Mouse (Mus musculus) stomach, embryonic 14.5 days (tissue): Measurements from ENCODE around the gene Gstp2. TPM values are rescaled to one million over a fixed set of nuclear protein-coding genes. Genes with fewer than 3 reads are reported as not detected.
"Not testable (repeated sequence)": the region's sequence is repeated elsewhere in the genome, so short reads cannot be mapped to it uniquely, and the experiment has no call there.

Experiments used
- ATAC-seq: fragments of 200-750 bp; cut with Nextera tagmentation; 2 replicates; pipeline ENCODE4 v1.8.0; 2017; ENCODE audit warnings: low read depth, moderate TSS enrichment; ENCODE audit not compliant: insufficient number of reproducible peaks, insufficient read depth, low FRiP score
- H3K27ac ChIP-seq: fragments of 300-500 bp; sonication (generic); 2 replicates; pipeline ENCODE4 v1.5.1; 2014; ENCODE audit warnings: mild to moderate bottlenecking, low read length, moderate library complexity, mixed read lengths
- H3K27me3 ChIP-seq: fragments of 300-500 bp; sonication (generic); 2 replicates; pipeline ENCODE4 v1.6.1; 2014; ENCODE audit warnings: low read length, control low read depth, mixed read lengths; ENCODE audit not compliant: control insufficient read depth, insufficient read depth
- H3K36me3 ChIP-seq: fragments of 300-500 bp; sonication (generic); 2 replicates; pipeline ENCODE4 v1.6.1; 2014; ENCODE audit warnings: mild to moderate bottlenecking, control low read depth, low read length, moderate library complexity, mixed read lengths; ENCODE audit not compliant: control insufficient read depth, insufficient read depth
- H3K4me1 ChIP-seq: fragments of 300-500 bp; sonication (generic); 2 replicates; pipeline ENCODE4 v1.6.1; 2014; ENCODE audit warnings: low read length, control low read depth, mixed read lengths; ENCODE audit not compliant: control insufficient read depth, insufficient read depth
- H3K4me2 ChIP-seq: fragments of 300-500 bp; sonication (generic); replicated peaks from 2 replicates; pipeline ENCODE4 v1.6.1; 2014; ENCODE audit warnings: low read depth, low read length, control low read depth
- H3K4me3 ChIP-seq: fragments of 300-500 bp; sonication (generic); 2 replicates; pipeline ENCODE4 v1.5.1; 2014; ENCODE audit warnings: low read depth, low read length, control low read depth
- H3K9ac ChIP-seq: fragments of 300-500 bp; sonication (generic); replicated peaks from 2 replicates; pipeline ENCODE4 v1.6.1; 2014; ENCODE audit warnings: low read depth, mild to moderate bottlenecking, control low read depth, low read length, moderate library complexity, mixed read lengths
- H3K9me3 ChIP-seq: fragments of 300-500 bp; sonication (generic); 2 replicates; pipeline ENCODE4 v1.6.1; 2016; ENCODE audit warnings: low read depth, low read length, control low read depth; ENCODE audit not compliant: control insufficient read depth
- WGBS: fragments of 180-500 bp; shearing (Covaris S2); extraction: QIAGEN DNeasy Blood & Tissue Kit; methylation state at CpG from one replicate; pipeline ENCODE4 v1.1.7; 2014; 5-methylcytosine and 5-hydroxymethylcytosine counted together
- polyA plus RNA-seq: library from polyadenylated mRNA; unstranded; fragments of >200 nt; fragmentation: Nextera tagmentation; extraction: Ambion mirVana; gene quantifications from 2 replicates; pipeline ENCODE4 v1.2.1, GENCODE M21; 2014

The Gstp2 gene
- polyA plus RNA-seq, 1 experiment from 2014 or later: 18.0 TPM

- Histone ChIP-seq H3K27ac (no peak overlapping the region), H3K9me3 (no peaks in the 10 kb centered on the region), H3K27me3 (no peaks in the 10 kb centered on the region), H3K4me1 (no peaks in the 10 kb centered on the region), H3K4me2 (no peak overlapping the region), H3K9ac (no peak overlapping the region), H3K36me3 (no peaks in the 10 kb centered on the region), H3K4me3 (no peak overlapping the region)
- WGBS: 81% methylated on average over 1 of the region's 1 CpGs
- no peak for ATAC-seq
Observed at GRCm38 (mm10) chr19:4079594-4079993, 33.8 kb upstream of the Gstp2 start.

DNA sequence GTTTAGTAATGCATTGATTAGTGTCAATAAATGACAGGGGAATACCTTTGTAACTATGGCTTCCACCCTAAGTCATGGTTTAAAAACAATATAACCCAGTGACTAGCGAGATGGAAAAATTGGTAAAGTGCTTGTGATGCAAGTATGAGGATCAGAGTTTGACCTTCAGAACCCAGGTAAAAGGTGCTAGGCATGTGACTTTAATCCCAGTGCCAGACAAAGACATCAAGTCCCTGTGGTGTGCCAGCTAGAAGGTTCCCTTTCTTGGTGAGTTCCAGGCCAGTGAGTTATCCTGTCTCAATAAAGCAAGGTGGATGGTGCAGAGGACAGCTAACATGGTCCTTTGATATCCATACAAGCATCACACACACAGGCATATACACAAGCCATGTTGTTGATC lies 29.7 kb upstream of the Gstp2 start:
- H3K4me1 ChIP-seq: no peaks in the 10 kb centered on the region
- no peak overlapping the region for H3K4me3 ChIP-seq
- no peak overlapping the region for H3K4me2 ChIP-seq
- ATAC-seq: no peak
- no peaks in the 10 kb centered on the region for H3K27me3 ChIP-seq
- H3K9ac ChIP-seq: no peak overlapping the region
- no peak overlapping the region for H3K27ac ChIP-seq
- H3K9me3 ChIP-seq: no peaks in the 10 kb centered on the region
- WGBS: 95% methylated on average over 1 of the region's 1 CpGs
- no peaks in the 10 kb centered on the region for H3K36me3 ChIP-seq

GRCm38 (mm10) chr19:4072706-4073424 lies 27.0 kb upstream of the Gstp2 start:
- Histone ChIP-seq H3K9me3 (no peaks in the 10 kb centered on the region), H3K36me3 (no peaks in the 10 kb centered on the region), H3K4me1 (no peaks in the 10 kb centered on the region), H3K27me3 (no peaks in the 10 kb centered on the region), H3K27ac (no peak overlapping the region), H3K4me3 (no peak overlapping the region), H3K9ac (no peak overlapping the region), H3K4me2 (no peak overlapping the region)
- 79% methylated on average over 6 of the region's 6 CpGs for WGBS
- ATAC-seq: no peak

- no peaks in the 10 kb centered on the region for H3K27me3 ChIP-seq
- no peaks in the 10 kb centered on the region for H3K4me1 ChIP-seq
- H3K4me3 ChIP-seq: no peak overlapping the region
- H3K27ac ChIP-seq: no peak overlapping the region
- ATAC-seq: no peak
- H3K4me2 ChIP-seq: no peak overlapping the region
- H3K36me3 ChIP-seq: no peaks in the 10 kb centered on the region
- 85% methylated on average over 6 of the region's 6 CpGs for WGBS
- H3K9me3 ChIP-seq: no peaks in the 10 kb centered on the region
- H3K9ac ChIP-seq: no peak overlapping the region
Observed at GRCm38 (mm10) chr19:4071406-4071805, 25.6 kb upstream of the Gstp2 start.

- no peak overlapping the region for H3K9ac ChIP-seq
- H3K36me3 ChIP-seq: no peaks in the 10 kb centered on the region
- no peak for ATAC-seq
- H3K4me3 ChIP-seq: no peak overlapping the region
- H3K4me2 ChIP-seq: no peak overlapping the region
- no peaks in the 10 kb centered on the region for H3K4me1 ChIP-seq
- WGBS: 68% methylated on average over 8 of the region's 8 CpGs
- no peaks in the 10 kb centered on the region for H3K27me3 ChIP-seq
- no peaks in the 10 kb centered on the region for H3K9me3 ChIP-seq
- no peak overlapping the region for H3K27ac ChIP-seq
Observed at GRCm38 (mm10) chr19:4070756-4071155, 24.9 kb upstream of the Gstp2 start.

GRCm38 (mm10) chr19:4070311-4070710 lies 24.5 kb upstream of the Gstp2 start:
- H3K9ac ChIP-seq: no peak overlapping the region
- no peaks in the 10 kb centered on the region for H3K36me3 ChIP-seq
- no peak overlapping the region for H3K4me3 ChIP-seq
- H3K9me3 ChIP-seq: no peaks in the 10 kb centered on the region
- H3K4me2 ChIP-seq: no peak overlapping the region
- H3K4me1 ChIP-seq: no peaks in the 10 kb centered on the region
- ATAC-seq: no peak
- no peak overlapping the region for H3K27ac ChIP-seq
- 50% methylated on average over 15 of the region's 15 CpGs for WGBS
- no peaks in the 10 kb centered on the region for H3K27me3 ChIP-seq

DNA sequence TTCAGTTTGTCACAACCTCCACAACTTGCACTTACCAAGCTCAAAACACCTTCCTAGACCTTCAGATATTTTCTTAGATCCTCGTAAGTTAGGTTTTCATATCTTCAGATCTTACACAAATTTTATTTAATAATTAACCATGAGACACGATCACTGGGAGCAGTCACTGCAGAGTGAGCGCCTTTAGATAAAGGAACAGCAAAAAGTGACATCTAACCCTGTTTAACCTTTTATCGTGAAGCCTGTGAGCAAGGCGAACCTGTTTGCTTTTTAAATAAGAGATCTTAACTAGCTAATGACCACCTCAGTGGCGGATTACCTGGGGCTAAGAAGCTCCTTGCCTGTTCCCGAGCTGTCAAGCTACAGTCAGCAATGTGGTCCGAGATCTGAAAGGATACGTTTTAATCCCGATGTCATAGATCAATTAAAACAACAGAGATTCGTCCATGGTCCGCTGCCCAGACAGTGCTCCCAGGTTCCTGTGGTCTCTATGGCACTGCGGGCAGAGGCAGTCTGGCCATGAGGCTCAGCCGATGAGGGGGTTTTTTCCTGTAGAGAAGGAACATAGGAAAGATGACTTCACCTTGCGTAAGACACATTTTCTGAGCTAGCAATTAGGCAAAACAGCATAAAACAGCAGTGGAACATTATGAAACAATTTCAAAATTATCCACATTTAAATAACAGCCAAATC lies 23.0 kb upstream of the Gstp2 start:
- Histone ChIP-seq H3K9me3 (no peaks in the 10 kb centered on the region), H3K4me1 (no peaks in the 10 kb centered on the region), H3K4me3 (no peak overlapping the region), H3K9ac (no peak overlapping the region), H3K4me2 (no peak overlapping the region), H3K36me3 (no peaks in the 10 kb centered on the region), H3K27ac (no peak overlapping the region; the same call in 1 of the 2 replicates), H3K27me3 (no peaks in the 10 kb centered on the region)
- WGBS: 63% methylated on average over 15 of the region's 15 CpGs
- no peak for ATAC-seq

DNA sequence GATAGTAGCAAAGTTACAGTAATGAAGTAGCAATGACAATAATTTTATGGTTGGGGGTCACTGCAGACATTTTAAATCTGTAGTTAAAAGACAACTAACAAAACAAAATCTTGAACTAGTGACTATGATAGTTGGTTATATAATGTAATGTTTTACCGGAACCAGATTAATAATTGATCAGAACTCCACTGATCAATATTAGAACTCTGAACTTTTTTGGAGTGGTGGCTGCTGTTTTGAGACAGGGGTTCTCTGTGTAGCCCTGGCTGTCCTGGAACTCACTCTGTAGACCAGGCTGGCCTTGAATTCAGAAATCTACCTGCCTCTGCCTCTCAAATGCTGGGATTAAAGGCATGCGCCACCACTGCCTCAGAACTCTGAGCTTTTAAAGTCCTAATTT lies 22.4 kb upstream of the Gstp2 start:
- not testable (repeated sequence) for H3K9me3 ChIP-seq, H3K4me3 ChIP-seq, ATAC-seq, H3K36me3 ChIP-seq, H3K27ac ChIP-seq, H3K9ac ChIP-seq, H3K4me2 ChIP-seq, H3K27me3 ChIP-seq, H3K4me1 ChIP-seq
- 78% methylated on average over 2 of the region's 2 CpGs for WGBS
